Comparison of ENCODE assay signal across 8 mouse cellular contexts in the genomic region with DNA sequence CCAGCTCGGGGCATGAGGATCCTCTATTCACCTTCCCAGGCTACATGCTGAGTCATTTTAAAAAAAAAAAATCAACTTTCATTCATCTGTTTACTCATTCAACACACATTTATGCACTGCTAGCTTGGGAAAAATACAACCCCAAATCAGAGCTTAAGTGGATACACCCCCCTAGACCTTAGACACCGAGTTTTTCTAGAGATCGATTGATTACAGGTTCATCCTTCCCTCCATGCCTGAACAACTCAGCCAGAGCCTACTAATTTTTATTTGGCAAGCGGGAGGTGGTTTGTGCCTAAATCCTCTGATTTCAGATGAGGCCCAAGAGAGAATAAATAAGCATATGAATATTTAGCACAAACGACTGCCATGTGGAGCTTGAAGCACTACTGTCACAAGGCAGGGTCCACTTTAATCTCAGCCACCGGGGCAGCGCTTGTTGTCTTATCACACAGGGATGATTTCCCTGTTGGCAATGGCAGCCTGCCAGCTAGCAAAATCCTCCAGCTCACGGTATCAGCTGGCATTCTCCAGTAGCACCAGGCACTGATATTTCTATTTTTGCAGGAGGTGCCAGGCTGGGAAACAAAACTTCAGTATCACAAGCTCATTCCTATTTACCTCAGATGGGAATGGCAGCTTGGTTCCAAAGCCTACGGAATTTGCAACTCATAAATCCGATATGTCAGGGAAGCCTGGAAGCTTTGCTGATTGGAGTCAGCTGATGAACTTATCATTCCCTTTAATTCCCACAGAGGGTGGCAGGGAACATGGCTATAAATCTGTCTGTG.
DNase-seq lines count a peak whose midpoint lies in the region; ATAC-seq and TF ChIP-seq lines count a peak whose summit lies in the region.

No protein-coding gene starts in this region.

- peak; percentile 44 for DNase-seq in hindbrain, postnatal 0 days (ENCODE audit: low spot score)
- no peak for DNase-seq in hindbrain, embryonic 11.5 days (ENCODE audit: low spot score)
- DNase-seq in brain, adult 2 months (ENCODE audit: low read depth, low spot score): peak; percentile 72
- DNase-seq in left cerebral cortex, postnatal 10 days (ENCODE audit: extremely low spot score in 1 of 2, low spot score in 2 of 2): peak; percentile 16 to 51
- DNase-seq in adipocyte (ENCODE audit: low spot score): no peak
- DNase-seq in spleen, postnatal 36 days (ENCODE audit: low spot score in 2 of 2): no peak
- no peak for DNase-seq in embryo, embryonic 9.5 days (ENCODE audit: extremely low spot score)

- TF ChIP-seq CTCF in hindbrain, postnatal 0 days (IDR thresholded peaks at IDR 0.05; ENCODE audit: low read depth): no peak

- H3K27ac ChIP-seq in hindbrain, postnatal 0 days: no peak overlapping the region
- H3K27ac ChIP-seq in hindbrain, embryonic 11.5 days (ENCODE audit: low read depth, low read length): no peak overlapping the region
- peak overlapping the region; percentile 75 for H3K27ac ChIP-seq in heart, embryonic 12.5 days (ENCODE audit: poor library complexity, severe bottlenecking)

- H3K9ac ChIP-seq in hindbrain, postnatal 0 days (replicated peaks; ENCODE audit: low read length): no peak overlapping the region
- no peak overlapping the region for H3K9ac ChIP-seq in hindbrain, embryonic 11.5 days (ENCODE audit: low read depth, low read length)
- no peak overlapping the region for H3K9ac ChIP-seq in heart, embryonic 12.5 days

- intact Hi-C loops in left cerebral cortex, postnatal 10 days (cut with DNase I): no loop called here

- no peak for ATAC-seq in hindbrain, postnatal 0 days
- no peak for ATAC-seq in hindbrain, embryonic 11.5 days (ENCODE audit: low FRiP score)
- ATAC-seq in heart, embryonic 12.5 days (ENCODE audit: insufficient number of reproducible peaks, low FRiP score): peak; percentile 71

- no peak overlapping the region for H3K4me3 ChIP-seq in hindbrain, postnatal 0 days (ENCODE audit: low read length)
- no peak overlapping the region for H3K4me3 ChIP-seq in hindbrain, embryonic 11.5 days (ENCODE audit: low read depth, low read length)
- H3K4me3 ChIP-seq in heart, embryonic 12.5 days: no peak overlapping the region

- no peaks in the 10 kb centered on the region for H3K27me3 ChIP-seq in hindbrain, postnatal 0 days (ENCODE audit: insufficient read depth, low read length)
- no peaks in the 10 kb centered on the region for H3K27me3 ChIP-seq in hindbrain, embryonic 11.5 days (ENCODE audit: control insufficient read depth, insufficient read depth, low read length)
- H3K27me3 ChIP-seq in heart, embryonic 12.5 days (replicated peaks): no peaks in the 10 kb centered on the region

- H3K4me1 ChIP-seq in hindbrain, postnatal 0 days (ENCODE audit: insufficient read depth, low read length): no peaks in the 10 kb centered on the region; the same call in 1 of the 2 replicates
- H3K4me1 ChIP-seq in hindbrain, embryonic 11.5 days (replicated peaks; ENCODE audit: control insufficient read depth, insufficient read depth, low read length): no peaks in the 10 kb centered on the region
- H3K4me1 ChIP-seq in heart, embryonic 12.5 days (replicated peaks): peaks cover 32% of the 10 kb centered on the region

- no peaks in the 10 kb centered on the region for H3K36me3 ChIP-seq in hindbrain, postnatal 0 days (ENCODE audit: insufficient read depth, low read length)
- no peaks in the 10 kb centered on the region for H3K36me3 ChIP-seq in hindbrain, embryonic 11.5 days (ENCODE audit: control insufficient read depth, insufficient read depth, low read length)
- no peaks in the 10 kb centered on the region for H3K36me3 ChIP-seq in heart, embryonic 12.5 days

- H3K9me3 ChIP-seq in hindbrain, postnatal 0 days (ENCODE audit: low read length): no peaks in the 10 kb centered on the region
- no peaks in the 10 kb centered on the region for H3K9me3 ChIP-seq in hindbrain, embryonic 11.5 days (ENCODE audit: control insufficient read depth, low read length)
- H3K9me3 ChIP-seq in heart, embryonic 12.5 days (replicated peaks): 0 out of 2 replicates have a peak, but pooled peaks cover 4% of the 10 kb centered on the region

- H3K4me2 ChIP-seq in hindbrain, postnatal 0 days (ENCODE audit: low read depth, low read length): no peak overlapping the region
- H3K4me2 ChIP-seq in hindbrain, embryonic 11.5 days (replicated peaks; ENCODE audit: low read depth, low read length): no peak overlapping the region
- H3K4me2 ChIP-seq in heart, embryonic 12.5 days: 0 out of 2 replicates have a peak overlapping the region, but pooled peaks have one; percentile 10

- WGBS in hindbrain, postnatal 0 days: 41% methylated on average over 10 of the region's 10 CpGs
- whole genome bisulfite sequencing in hindbrain, embryonic 11.5 days: 91% methylated on average over 10 of the region's 10 CpGs
- WGBS in heart, embryonic 12.5 days: 32% methylated on average over 10 of the region's 10 CpGs

Comparison
In these comparisons a context has a peak if more than half of its experiments do, and no peak if none do; other contexts are left out.
1. DNase-seq: peak in hindbrain, postnatal 0 days (single experiment), brain, adult 2 months (single experiment) and left cerebral cortex, postnatal 10 days (2 of 2); none in hindbrain, embryonic 11.5 days (single experiment), adipocyte (single experiment), spleen, postnatal 36 days (0 of 2) and embryo, embryonic 9.5 days (single experiment).